Mouse (Mus musculus) brain, embryonic 14.5 days (tissue): ENCODE measurements around the gene Kcnj8.

Experiments
- CTCF ChIP-seq: fragments of 200-500 bp; IDR thresholded peaks from 2 replicates; pipeline ENCODE4 v1.5.1; 2012; ENCODE audit warnings: inconsistent platforms, mild to moderate bottlenecking, moderate library complexity, borderline replicate concordance; ENCODE audit not compliant: insufficient read depth, insufficient read length; ENCODE audit errors: extremely low read depth
- POLR2A ChIP-seq: fragments of 200-500 bp; IDR thresholded peaks from 2 replicates; pipeline ENCODE4 v1.6.1; 2012; ENCODE audit warnings: mild to moderate bottlenecking, inconsistent platforms, borderline replicate concordance; ENCODE audit not compliant: poor library complexity, insufficient read depth, insufficient read length, severe bottlenecking; ENCODE audit errors: extremely low read depth

- TF ChIP-seq POLR2A (no peak), CTCF (no peak)
These were observed 31.3 kb downstream of the Kcnj8 start for GRCm38 (mm10) chr6:142540131-142540530.
